Mouse (Mus musculus) spleen, adult 2 months (tissue): ENCODE results near the gene Ms4a15.

Experiments
- CTCF ChIP-seq: fragments of 200-500 bp; IDR thresholded peaks from 2 replicates; pipeline ENCODE4 v1.5.1; 2011; ENCODE audit warnings: mild to moderate bottlenecking, inconsistent platforms; ENCODE audit not compliant: insufficient read depth, insufficient read length, insufficient replicate concordance; ENCODE audit errors: extremely low read depth
- POLR2A ChIP-seq: fragments of 200-500 bp; IDR thresholded peaks from 2 replicates; pipeline ENCODE4 v1.6.1; 2011; ENCODE audit warnings: low read depth, low read length, inconsistent platforms

GRCm38 (mm10) chr19:10993150-10993549 lies at the start of gene Ms4a15:
- TF ChIP-seq CTCF (no peak), POLR2A (no peak)
